Mouse (Mus musculus) heart, embryonic 13.5 days (tissue): ENCODE results near the gene 1700025F22Rik. TPM values are rescaled to one million over a fixed set of nuclear protein-coding genes. Genes with fewer than 3 reads are reported as not detected.
"Not testable (repeated sequence)": the region's sequence is repeated elsewhere in the genome, so short reads cannot be mapped to it uniquely, and the experiment has no call there.

Experiments used
- ATAC-seq: fragments of 200-750 bp; cut with Nextera tagmentation; 2 replicates; pipeline ENCODE4 v1.8.0; 2017; ENCODE audit warnings: moderate TSS enrichment; ENCODE audit not compliant: insufficient number of reproducible peaks, low FRiP score, low TSS enrichment; ENCODE audit errors: extremely low read depth
- H3K27ac ChIP-seq: fragments of 300-500 bp; sonication (generic); replicated peaks from 2 replicates; pipeline ENCODE4 v1.5.1; 2015; ENCODE audit warnings: moderate library complexity, mild to moderate bottlenecking, inconsistent platforms
- H3K27me3 ChIP-seq: fragments of 300-500 bp; sonication (generic); replicated peaks from 2 replicates; pipeline ENCODE4 v1.6.1; 2015; ENCODE audit warnings: mild to moderate bottlenecking, inconsistent platforms
- H3K36me3 ChIP-seq: fragments of 300-500 bp; sonication (generic); 2 replicates; pipeline ENCODE4 v1.6.1; 2015; ENCODE audit warnings: mild to moderate bottlenecking, inconsistent platforms
- H3K4me1 ChIP-seq: fragments of 300-500 bp; sonication (generic); 2 replicates; pipeline ENCODE4 v1.6.1; 2015; ENCODE audit warnings: inconsistent platforms
- H3K4me2 ChIP-seq: fragments of 300-500 bp; sonication (generic); 2 replicates; pipeline ENCODE4 v1.6.1; 2015; ENCODE audit warnings: inconsistent platforms, mild to moderate bottlenecking, moderate library complexity
- H3K4me3 ChIP-seq: fragments of 300-500 bp; sonication (generic); 2 replicates; pipeline ENCODE4 v1.5.1; 2015; ENCODE audit warnings: moderate library complexity, mild to moderate bottlenecking, inconsistent platforms
- H3K9ac ChIP-seq: fragments of 300-500 bp; sonication (generic); 2 replicates; pipeline ENCODE4 v1.6.1; 2015; ENCODE audit warnings: inconsistent platforms, mild to moderate bottlenecking, moderate library complexity
- H3K9me3 ChIP-seq: fragments of 300-500 bp; sonication (generic); 2 replicates; pipeline ENCODE4 v1.6.1; 2016; ENCODE audit warnings: inconsistent platforms
- WGBS: fragments of 180-500 bp; shearing (Covaris S2); methylation state at CpG from one replicate; pipeline ENCODE4 v1.1.7; 2015; ENCODE audit warnings: mixed read lengths; 5-methylcytosine and 5-hydroxymethylcytosine counted together
- polyA plus RNA-seq: library from polyadenylated mRNA; unstranded; fragments of >200 nt; fragmentation: Nextera tagmentation; extraction: Ambion mirVana; gene quantifications from 2 replicates; pipeline ENCODE4 v1.2.1, GENCODE M21; 2015

1700025F22Rik gene
- not detected in 2 replicates for polyA plus RNA-seq

DNA sequence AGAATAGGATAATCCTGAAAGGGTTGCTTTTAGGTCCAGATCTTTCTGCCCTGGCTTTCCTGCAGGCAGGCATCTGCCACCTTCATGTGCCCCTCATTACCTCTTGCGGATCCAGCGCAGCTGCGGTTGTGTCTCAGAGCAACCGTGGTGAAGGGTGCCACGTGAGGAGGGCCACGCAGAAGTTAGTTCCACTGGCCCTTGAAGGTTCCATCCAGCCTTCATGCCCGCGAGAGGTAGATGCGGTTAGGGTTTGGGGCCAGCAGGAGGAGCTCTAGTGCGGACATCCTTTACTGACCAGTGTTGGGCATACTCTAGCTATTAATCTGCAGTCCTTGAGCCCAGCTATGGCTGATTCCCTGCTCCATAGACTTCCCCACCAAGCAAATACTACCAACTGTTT, at the start of gene 1700025F22Rik:
Gene 1700025F22Rik (minus strand): TSS at position 149 of the 400 bp plus-strand sequence.
- Histone ChIP-seq H3K4me2 (no peak within 1 kb of the TSS), H3K9me3 (no peaks in the 10 kb centered on the region), H3K27me3 (no peaks in the 10 kb centered on the region), H3K36me3 (no peaks in the 10 kb centered on the region), H3K4me1 (no peaks in the 10 kb centered on the region), H3K9ac (no peak within 1 kb of the TSS), H3K4me3 (no peak within 1 kb of the TSS), H3K27ac (no peak within 1 kb of the TSS)
- 29% methylated on average over 10 of the region's 10 CpGs for WGBS
- ATAC-seq, result no peak

DNA sequence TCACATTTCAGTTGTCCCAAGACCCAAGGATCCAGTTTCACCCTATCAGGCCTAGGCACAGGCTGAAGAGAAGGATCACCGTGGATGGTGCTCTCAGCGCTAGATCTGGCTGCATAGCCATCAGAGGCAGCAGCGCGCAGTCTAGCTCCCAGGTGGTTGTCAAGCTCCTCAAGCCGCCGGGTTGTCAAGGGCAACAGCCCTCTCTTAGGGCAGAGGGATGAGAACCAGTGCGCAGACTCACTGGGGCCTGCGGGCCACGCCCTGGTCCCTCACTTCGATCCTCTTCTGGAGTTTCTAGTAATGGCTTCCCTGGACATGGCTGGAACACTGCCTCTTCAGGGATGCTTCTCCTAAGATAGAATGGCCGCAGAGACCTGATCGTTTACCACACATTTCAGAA, 31.4 kb upstream of the 1700025F22Rik start, which contains the start of gene Ms4a13:
Gene Ms4a13 (minus strand): TSS at position 192 of the 400 bp plus-strand sequence.
- Histone ChIP-seq H3K36me3 (no peaks in the 10 kb centered on the region), H3K9me3 (no peaks in the 10 kb centered on the region)
- ATAC-seq, result no peak

DNA sequence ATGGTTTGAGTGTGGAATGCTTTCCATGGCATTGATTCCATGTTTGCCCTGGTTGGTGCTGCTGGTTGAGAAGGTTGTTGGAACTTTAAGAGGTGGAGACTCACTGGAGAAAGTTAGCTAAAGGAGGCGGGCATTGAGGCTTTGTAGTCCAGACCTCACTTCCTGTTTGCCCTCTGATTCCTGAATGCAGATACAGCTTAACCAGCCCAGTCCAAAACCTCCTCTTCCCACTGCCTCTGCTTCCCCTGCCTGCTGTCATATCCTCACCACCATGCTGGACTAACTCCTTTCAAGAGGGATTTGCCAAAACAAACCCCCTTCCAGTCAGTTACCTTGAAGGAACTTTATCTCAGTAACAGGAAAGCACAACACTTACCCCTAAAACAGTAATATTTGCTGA, 27.4 kb upstream of the 1700025F22Rik start:
- ATAC-seq, result no peak
- Histone ChIP-seq H3K4me1 (no peaks in the 10 kb centered on the region), H3K9me3 (no peaks in the 10 kb centered on the region), H3K4me3 (no peak overlapping the region), H3K27ac (no peak overlapping the region), H3K36me3 (no peaks in the 10 kb centered on the region), H3K27me3 (no peaks in the 10 kb centered on the region), H3K4me2 (no peak overlapping the region), H3K9ac (no peak overlapping the region)
- WGBS, result 54% methylated on average over 1 of the region's 1 CpGs

More for the DNA sequence above, 31.4 kb upstream of the 1700025F22Rik start, which contains the start of gene Ms4a13:
- Histone ChIP-seq H3K9ac (no peak within 1 kb of the TSS), H3K27ac (no peak within 1 kb of the TSS), H3K4me2 (no peak within 1 kb of the TSS), H3K27me3 (no peaks in the 10 kb centered on the region), H3K4me3 (no peak within 1 kb of the TSS), H3K4me1 (no peaks in the 10 kb centered on the region)
- WGBS, result 51% methylated on average over 12 of the region's 12 CpGs

DNA sequence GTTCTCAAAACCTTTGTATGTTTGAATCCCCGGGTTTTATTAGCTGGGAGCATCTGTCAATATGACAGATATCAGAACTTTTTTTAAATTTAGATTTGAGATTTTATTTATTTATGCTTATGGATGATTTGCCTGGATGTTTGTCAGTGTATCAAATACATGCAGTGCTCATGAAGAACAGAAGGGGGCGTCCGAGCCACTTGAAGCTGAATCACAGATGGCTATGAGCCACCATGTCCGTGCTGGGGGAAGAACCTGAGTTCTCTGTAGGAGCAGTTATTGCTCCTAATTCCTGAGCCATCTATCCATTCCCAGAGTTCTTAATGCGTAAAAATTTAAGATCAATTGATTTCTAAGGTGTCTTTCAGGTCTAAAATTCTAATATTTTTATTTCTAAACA, 19.0 kb upstream of the 1700025F22Rik start:
- H3K9ac ChIP-seq, result no peak overlapping the region
- no peak for ATAC-seq
- H3K4me3 ChIP-seq, result no peak overlapping the region
- H3K9me3 ChIP-seq, result no peaks in the 10 kb centered on the region
- no peaks in the 10 kb centered on the region for H3K4me1 ChIP-seq
- H3K27ac ChIP-seq, result no peak overlapping the region
- no peaks in the 10 kb centered on the region for H3K27me3 ChIP-seq
- no peak overlapping the region for H3K4me2 ChIP-seq
- WGBS, result 17% methylated on average over 5 of the region's 5 CpGs
- H3K36me3 ChIP-seq, result no peaks in the 10 kb centered on the region

DNA sequence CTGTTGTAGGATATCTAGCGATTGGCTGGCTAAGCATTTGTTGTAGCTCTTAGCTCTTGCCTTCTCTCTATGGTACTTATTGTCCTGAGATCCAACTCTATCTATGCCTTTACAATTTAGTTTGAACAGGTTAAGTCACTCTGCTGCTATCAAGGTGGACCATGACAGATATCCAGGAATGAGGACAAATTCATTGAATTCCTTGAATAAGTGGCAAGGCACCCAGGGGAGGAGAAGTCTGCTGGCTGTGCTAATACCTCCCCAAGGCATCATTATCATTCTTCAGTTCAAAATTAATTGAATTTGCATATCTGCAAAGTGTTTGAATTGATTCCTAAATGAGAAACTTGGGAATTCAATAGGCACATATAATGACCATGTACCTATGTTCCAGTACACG, 12.3 kb upstream of the 1700025F22Rik start:
- H3K9me3 ChIP-seq, result no peaks in the 10 kb centered on the region
- no peak overlapping the region for H3K4me3 ChIP-seq
- no peak overlapping the region for H3K9ac ChIP-seq
- WGBS, result 62% methylated on average over 2 of the region's 2 CpGs
- no peak overlapping the region for H3K4me2 ChIP-seq
- no peaks in the 10 kb centered on the region for H3K36me3 ChIP-seq
- no peak for ATAC-seq
- no peaks in the 10 kb centered on the region for H3K27me3 ChIP-seq
- H3K27ac ChIP-seq, result no peak overlapping the region
- H3K4me1 ChIP-seq, result no peaks in the 10 kb centered on the region

DNA sequence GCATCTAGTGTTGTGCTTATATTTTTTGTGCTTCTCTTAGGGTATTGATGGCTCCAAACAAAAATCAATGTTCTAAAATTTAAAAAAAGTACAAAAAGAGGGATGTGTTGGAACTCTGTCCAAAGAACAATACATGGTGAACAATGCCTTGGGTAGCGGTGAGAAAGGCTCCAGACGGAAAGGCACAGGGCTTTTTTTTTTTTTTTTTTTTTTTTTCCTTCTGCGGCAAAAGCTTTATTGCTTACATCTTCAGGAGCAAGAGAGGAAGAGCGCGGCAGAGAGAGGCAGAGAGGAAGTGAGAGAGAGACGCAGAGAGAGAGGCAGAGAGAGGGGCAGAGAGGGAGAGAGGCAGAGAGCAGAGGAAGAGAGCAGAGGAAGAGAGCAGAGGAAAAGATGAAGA, 7.2 kb downstream of the 1700025F22Rik start:
- not testable (repeated sequence) for H3K9me3 ChIP-seq, H3K4me3 ChIP-seq, ATAC-seq, H3K9ac ChIP-seq, H3K36me3 ChIP-seq, H3K27ac ChIP-seq, H3K27me3 ChIP-seq, H3K4me1 ChIP-seq, H3K4me2 ChIP-seq
- 75% methylated on average over 6 of the region's 6 CpGs for WGBS

DNA sequence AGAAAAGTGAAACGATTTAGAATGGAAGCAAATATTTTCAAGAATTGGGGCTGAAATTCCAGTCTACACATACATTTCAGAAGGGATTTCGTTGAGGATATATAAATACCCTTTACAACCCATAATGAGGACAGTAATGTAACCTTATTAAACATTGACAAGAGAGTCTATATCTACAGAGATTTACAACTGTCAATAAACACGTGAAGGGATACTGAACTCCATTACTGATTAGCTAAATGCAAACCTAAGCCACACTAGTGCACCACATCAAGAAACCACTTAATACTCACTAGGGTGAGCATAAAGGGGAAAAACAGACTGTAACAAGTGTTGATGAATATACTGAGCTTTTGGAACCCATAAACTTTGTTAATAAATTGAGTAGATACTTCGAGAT, 29.8 kb downstream of the 1700025F22Rik start:
- H3K4me1 ChIP-seq, result no peaks in the 10 kb centered on the region
- H3K27me3 ChIP-seq, result no peaks in the 10 kb centered on the region; the same call in 1 of the 2 replicates
- H3K4me3 ChIP-seq, result no peak overlapping the region
- no peaks in the 10 kb centered on the region for H3K36me3 ChIP-seq
- no peak overlapping the region for H3K9ac ChIP-seq
- WGBS, result 61% methylated on average over 4 of the region's 4 CpGs
- H3K27ac ChIP-seq, result no peak overlapping the region
- no peaks in the 10 kb centered on the region for H3K9me3 ChIP-seq
- no peak overlapping the region for H3K4me2 ChIP-seq
- ATAC-seq, result no peak

DNA sequence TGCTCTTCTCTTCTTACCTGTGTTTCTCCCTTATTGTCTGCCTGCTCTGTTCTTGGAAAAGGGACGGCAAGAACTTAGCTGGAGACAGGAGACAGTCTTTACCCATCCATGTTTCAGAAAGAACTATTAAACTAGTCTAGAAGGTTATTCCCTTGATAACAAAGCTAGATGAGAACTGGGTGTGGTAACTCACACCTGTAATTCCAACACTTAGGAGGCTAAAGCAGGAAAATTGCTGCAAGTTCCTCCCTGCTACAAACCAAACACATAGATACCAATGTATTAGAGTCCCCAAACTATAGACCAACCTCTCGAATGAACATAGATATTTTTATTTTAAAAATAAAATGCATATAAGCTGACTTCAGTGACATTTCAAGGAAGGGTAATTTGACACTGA, 30.3 kb downstream of the 1700025F22Rik start:
- no peak for ATAC-seq
- 69% methylated on average over 2 of the region's 2 CpGs for WGBS
- no peak overlapping the region for H3K4me3 ChIP-seq
- no peak overlapping the region for H3K9ac ChIP-seq
- H3K4me1 ChIP-seq, result no peaks in the 10 kb centered on the region
- no peak overlapping the region for H3K27ac ChIP-seq
- no peaks in the 10 kb centered on the region for H3K9me3 ChIP-seq
- H3K27me3 ChIP-seq, result no peaks in the 10 kb centered on the region; the same call in 1 of the 2 replicates
- H3K36me3 ChIP-seq, result no peaks in the 10 kb centered on the region
- H3K4me2 ChIP-seq, result no peak overlapping the region

DNA sequence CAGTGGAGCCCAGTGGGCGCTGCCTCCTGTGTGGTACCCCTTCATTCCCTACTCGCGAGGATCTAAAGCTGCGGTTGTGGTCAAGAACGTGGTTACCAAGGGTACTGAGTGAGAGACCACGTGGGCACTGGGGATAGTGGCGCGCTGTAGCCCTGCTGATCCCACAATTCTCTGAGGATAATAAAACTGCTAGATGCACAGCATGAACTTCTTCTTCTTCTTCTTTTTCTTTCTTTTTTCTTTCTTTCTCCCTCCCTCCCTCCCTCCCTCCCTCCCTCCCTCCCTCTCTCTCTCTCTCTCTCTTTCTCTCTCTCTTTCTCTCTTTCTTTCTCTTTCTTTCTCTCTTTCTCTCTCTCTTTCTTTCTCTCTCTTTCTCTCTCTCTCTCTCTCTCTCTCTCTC, 34.3 kb downstream of the 1700025F22Rik start, which contains the start of gene 1700017D01Rik:
Gene 1700017D01Rik (minus strand): TSS at position 101 of the 400 bp plus-strand sequence.
- H3K4me2 ChIP-seq, ATAC-seq: not testable (repeated sequence)

DNA sequence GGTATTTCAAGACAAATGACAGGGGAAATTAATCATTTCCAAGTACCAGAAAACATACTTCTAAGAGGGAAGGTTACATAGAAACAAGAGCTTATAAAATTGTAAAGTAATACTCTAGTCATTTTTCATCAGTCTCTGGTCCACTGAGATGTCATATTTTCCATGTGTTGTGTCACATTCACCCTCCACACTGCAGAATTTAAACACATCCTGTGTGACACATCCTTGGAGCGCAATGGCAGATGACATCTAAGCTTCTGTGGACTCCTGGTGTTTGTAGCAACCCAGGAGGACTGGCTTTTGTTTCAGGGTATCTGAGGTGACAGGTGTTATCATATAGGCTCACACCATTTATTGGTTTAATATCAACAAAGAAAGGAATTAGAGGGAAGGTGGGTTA, 35.4 kb downstream of the 1700025F22Rik start:
- WGBS, result 67% methylated on average over 1 of the region's 1 CpGs
- H3K4me1 ChIP-seq, result no peaks in the 10 kb centered on the region
- H3K4me2 ChIP-seq, result no peak overlapping the region
- no peak overlapping the region for H3K9ac ChIP-seq
- H3K27ac ChIP-seq, result no peak overlapping the region
- H3K9me3 ChIP-seq, result no peaks in the 10 kb centered on the region
- no peaks in the 10 kb centered on the region for H3K36me3 ChIP-seq
- no peaks in the 10 kb centered on the region; the same call in 1 of the 2 replicates for H3K27me3 ChIP-seq
- ATAC-seq, result no peak
- H3K4me3 ChIP-seq, result no peak overlapping the region

More for the DNA sequence above, 34.3 kb downstream of the 1700025F22Rik start, which contains the start of gene 1700017D01Rik:
- not testable (repeated sequence) for H3K4me3 ChIP-seq, H3K27me3 ChIP-seq, H3K9me3 ChIP-seq, H3K27ac ChIP-seq, H3K36me3 ChIP-seq, H3K4me1 ChIP-seq, H3K9ac ChIP-seq
- WGBS, result 76% methylated on average over 8 of the region's 8 CpGs

DNA sequence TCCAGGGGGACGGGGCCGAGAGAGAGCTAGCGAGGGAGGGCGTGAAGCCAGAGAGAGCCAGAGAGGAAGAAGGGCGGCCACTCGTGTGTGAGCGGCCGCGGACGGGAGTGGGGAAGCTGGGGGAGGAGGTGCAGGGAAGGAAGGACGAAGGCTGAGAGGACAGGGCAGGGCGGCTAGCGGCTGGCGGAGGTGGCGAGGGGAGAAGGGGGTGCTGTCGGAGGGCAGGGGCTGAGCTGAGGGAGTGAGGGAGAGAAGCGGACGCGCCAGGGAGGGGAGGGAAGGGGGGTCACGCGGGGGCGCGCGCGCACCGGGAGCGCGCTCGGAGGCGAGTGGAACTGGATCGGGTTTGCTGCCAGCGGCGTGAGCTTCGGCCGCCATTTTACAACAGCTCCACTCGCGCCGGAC, 44.1 kb downstream of the 1700025F22Rik start:
- peak; percentile 81 for ATAC-seq
- H3K9me3 ChIP-seq, H3K36me3 ChIP-seq, H3K27me3 ChIP-seq, H3K27ac ChIP-seq, H3K4me1 ChIP-seq: not testable (repeated sequence)
- Histone ChIP-seq H3K4me3 (peak overlapping the region; percentile 49), H3K4me2 (peak overlapping the region; percentile 65), H3K9ac (peak overlapping the region; percentile 72)
- 3% methylated on average over 14 of the region's 38 CpGs for WGBS

DNA sequence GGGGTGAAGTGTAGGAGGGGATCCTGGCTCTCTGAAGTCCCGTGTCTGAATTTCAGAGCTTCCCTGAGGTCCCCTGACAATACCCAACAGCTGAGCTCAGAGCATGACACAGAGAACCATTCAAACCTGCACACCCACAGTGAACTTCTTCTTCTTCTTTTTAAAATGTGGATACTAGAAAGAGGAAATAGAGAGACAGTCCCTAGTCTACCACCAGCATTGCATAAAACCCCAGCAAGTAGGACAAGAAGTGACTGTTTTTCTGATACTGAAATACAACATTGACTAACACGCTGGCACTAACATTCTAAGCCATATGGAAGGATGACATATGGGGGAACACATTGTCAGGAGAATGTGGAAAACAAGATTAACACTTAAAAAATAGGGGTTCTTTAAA, 45.8 kb downstream of the 1700025F22Rik start:
- no peaks in the 10 kb centered on the region for H3K4me1 ChIP-seq
- H3K9ac ChIP-seq, result no peak overlapping the region
- no peaks in the 10 kb centered on the region for H3K27me3 ChIP-seq
- H3K9me3 ChIP-seq, result no peaks in the 10 kb centered on the region
- ATAC-seq, result no peak
- H3K4me3 ChIP-seq, result no peak overlapping the region
- H3K27ac ChIP-seq, result no peak overlapping the region
- WGBS, result 77% methylated on average over 2 of the region's 2 CpGs
- H3K4me2 ChIP-seq, result no peak overlapping the region
- no peaks in the 10 kb centered on the region for H3K36me3 ChIP-seq
